Mouse (Mus musculus): ENCODE data around the gene Ppp1r10.

The Ppp1r10 gene

DNA sequence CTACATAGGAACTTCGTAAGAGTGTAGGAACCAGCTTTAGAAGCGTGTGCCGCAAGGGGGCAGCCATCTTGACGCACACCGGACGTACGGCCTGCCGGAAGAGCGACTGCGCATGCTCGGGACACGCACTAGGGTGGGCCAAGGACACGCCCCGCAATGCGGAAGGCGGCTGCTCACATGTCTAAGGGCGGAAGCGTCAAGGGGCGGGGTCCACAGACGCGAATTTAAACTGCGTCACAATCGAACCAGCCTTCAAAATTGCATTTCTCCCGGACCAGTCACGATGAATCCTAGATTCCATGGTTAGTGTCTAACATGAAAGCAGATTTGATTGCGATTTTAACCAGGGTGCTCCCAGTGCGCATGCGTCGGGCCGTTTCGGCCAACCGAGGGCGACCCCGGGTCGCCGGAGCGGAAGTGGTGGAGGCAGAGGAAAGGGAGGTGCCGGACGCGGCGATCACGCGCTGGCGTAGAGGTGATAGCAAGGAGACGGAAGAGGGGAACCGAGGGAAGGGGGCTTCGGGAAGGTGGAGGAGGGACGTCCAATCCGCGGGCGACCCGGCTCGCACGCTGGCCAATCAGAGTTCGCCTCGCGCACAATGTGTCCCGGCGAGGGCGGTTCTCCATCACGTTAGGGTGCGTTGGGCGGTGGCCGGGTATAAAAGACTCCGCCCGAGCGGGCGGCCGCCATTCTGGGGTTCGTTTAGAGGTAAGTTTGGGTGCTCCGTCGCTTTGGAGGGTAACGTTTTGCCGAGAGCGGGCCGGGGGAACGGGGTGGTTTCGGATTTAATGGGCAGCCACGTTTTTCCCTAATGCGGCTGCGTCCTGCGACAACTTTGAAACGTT, at the start of gene Ppp1r10, which contains the start of gene Mrps18b:
Ppp1r10 (plus strand) TSS at position 138 of the 846 bp plus-strand sequence.
Mrps18b (minus strand) TSS at position 93 of the 846 bp plus-strand sequence.
- DNase-seq (ENCODE audit: low spot score), result peak; percentile 98

DNA sequence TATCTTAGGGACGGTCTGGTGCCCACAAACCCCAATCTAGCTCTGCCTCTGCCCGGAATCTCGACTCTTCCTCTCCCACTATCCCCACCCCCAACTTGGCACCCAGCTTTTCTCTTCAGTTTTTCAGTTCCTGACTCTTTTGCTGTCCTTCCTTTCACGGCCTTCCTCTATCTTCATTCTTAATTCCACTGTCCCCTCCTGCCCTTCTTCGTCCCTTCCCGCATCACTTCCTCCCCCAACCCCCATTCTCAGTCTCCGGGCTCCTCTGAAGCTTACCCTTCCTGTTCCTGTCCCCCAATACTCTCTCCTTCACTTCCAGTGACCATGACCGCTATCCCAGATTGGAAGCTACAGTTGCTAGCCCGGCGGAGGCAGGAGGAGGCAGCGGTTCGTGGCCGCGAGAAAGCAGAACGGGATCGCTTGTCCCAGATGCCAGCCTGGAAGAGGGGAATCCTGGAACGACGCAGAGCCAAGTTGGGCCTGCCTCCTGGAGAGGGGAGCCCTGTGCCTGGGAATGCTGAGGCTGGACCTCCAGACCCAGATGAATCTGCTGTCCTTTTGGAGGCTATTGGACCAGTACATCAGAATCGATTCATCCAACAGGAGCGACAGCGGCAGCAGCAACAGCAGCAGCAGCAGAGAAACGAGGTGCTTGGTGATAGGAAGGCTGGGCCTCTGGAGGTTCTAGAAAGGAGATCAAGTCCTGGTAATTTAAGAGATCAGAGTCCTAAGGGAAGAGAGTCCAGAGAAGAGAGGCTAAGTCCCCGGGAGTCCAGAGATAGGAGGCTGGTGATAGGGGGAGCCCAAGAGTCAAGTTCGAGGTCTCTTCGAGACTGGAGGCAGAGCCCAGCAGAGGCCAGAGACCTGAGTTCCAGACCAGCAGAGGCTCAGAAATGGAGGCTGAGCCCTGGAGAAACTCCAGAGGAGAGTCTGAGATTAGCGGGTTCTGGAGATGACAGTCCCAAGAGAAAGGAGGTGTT, 49.0 kb upstream of the Ppp1r10 start:
- no peak for DNase-seq (ENCODE audit: low spot score)

DNA sequence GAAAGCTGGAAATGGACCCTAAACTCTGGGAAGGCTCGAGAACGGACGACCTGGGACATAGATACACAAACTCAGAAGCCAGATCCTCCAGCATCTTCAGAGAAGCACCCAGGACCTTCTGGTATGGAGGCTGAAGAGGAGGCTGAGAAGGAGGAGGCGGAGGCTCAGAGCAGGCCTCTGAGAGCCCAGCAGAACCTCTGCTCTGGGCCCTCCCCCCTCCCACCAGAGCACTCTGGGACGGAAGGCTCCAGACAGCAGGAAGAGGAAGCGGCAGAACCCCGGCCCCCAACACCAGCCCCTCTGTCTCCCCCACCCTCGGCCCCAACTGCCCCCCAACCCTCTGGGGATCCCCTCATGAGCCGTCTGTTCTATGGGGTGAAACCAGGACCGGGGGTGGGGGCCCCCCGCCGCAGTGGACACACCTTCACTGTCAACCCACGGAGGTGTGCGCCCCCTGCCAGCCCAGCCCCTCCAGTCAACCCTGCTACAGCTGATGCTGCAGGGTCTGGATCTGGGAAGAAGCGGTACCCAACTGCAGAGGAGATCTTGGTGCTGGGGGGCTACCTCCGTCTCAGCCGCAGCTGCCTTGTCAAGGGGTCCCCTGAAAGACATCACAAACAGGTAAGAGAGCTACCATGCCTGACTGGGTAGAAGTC, 47.9 kb upstream of the Ppp1r10 start:
- no peak for DNase-seq (ENCODE audit: low spot score)

DNA sequence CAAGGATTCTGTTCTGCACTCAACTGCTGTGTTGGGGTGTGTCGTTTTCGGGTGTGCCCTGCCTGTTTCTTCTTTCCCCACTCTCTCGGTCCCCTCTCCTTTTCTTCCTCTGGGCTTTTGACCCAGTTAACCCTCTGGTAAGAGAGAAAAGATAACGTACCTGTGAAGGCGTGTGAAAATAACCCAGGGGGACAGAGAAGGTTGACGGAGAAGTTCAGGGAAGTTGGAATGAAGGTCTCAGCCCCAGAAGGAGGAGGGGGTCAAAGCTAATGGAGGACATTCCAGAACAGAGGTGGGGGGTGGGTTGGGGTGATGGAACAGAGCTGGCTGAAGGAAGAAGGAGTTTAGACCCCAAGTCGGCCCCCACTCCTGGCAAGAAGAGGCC, 47.3 kb upstream of the Ppp1r10 start:
- no peak for DNase-seq (ENCODE audit: low spot score)

DNA sequence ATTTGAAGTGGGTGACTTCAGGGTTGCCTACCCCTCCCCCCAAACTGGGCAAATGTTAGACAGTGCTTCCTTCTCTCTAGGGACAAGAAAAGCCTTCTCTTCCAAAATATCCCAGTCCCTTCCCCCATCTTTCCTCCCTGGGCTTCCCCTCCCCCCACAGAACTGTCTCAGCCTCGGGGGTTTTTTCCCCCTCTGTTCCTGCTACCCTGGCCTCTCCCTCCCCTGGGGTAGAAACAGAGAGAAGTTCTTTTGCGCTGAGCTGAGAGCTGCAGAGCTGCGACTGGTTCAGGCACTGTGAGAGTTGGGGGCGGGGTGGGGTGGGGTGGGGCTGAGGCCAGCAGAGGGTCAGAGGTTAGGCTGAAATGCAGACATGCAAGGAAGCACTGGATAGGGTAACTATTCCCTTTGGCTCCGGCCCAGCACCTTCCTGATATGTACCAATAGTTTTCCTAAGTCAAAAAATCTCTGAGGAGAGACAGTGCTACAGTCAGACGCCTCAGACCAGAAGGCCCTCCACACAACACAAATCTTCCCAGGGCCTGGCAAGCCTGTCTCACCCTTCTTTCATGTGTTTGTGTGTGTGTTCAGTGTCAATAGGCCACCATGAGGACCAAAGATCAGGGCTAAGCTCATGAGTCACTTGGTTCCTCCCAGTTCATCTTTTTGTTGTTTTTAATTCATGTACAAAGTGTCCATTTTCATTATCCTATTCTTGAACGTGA, 46.7 kb upstream of the Ppp1r10 start:
- no peak for DNase-seq (ENCODE audit: low spot score)

GRCm38 (mm10) chr17:35870151-35870883, 45.9 kb upstream of the Ppp1r10 start:
- no peak for DNase-seq (ENCODE audit: low spot score)

GRCm38 (mm10) chr17:35870884-35871696, 45.1 kb upstream of the Ppp1r10 start:
- DNase-seq (ENCODE audit: low spot score), result no peak

GRCm38 (mm10) chr17:35873774-35874519, 42.3 kb upstream of the Ppp1r10 start:
- peak; percentile 81 for DNase-seq (ENCODE audit: low spot score)

GRCm38 (mm10) chr17:35874721-35875120, 41.5 kb upstream of the Ppp1r10 start:
- no peak for DNase-seq (ENCODE audit: low spot score)

DNA sequence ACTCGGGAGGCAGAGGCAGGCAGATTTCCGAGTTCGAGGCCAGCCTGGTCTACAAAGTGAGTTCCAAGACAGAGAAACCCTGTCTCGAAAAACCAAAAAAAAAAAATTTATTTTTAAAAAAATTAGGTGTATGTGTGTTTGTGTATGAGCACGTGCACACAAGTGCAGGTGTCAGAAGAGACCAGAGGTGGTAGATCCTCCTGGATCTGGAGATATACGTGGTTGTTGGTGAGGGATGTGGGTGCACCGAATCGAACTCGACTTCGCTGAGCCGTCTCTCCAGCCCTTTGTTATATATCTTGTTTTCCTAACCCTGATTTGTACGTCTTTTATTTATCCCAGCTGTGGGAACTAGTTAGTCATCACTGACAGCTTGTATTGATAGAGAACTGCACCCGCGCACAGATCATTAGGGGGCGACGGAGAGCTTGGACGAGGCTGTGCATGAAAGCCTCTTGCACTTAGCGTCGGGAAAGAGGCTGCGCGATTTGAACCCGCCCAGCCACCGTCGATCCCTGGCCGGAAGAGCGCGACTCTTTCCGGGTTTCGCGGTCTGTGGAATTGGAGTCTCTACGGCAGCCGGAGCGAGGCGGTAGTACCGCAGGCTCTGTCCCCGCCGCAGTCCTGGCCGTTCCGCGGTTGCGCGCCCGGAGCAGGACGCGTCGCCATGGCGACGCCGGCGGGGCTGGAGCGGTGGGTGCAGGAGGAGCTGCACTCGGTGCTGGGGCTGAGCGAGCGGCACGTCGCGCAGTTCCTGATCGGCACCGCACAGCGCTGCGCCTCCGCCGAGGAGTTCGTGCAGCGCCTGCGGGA, 36.8 kb upstream of the Ppp1r10 start, which contains the start of gene Dhx16:
Dhx16 (plus strand) TSS at position 575 of the 813 bp plus-strand sequence.
- peak; percentile 94 for DNase-seq (ENCODE audit: low spot score)

GRCm38 (mm10) chr17:35882924-35883323, 33.3 kb upstream of the Ppp1r10 start:
- no peak for DNase-seq (ENCODE audit: low spot score)

DNA sequence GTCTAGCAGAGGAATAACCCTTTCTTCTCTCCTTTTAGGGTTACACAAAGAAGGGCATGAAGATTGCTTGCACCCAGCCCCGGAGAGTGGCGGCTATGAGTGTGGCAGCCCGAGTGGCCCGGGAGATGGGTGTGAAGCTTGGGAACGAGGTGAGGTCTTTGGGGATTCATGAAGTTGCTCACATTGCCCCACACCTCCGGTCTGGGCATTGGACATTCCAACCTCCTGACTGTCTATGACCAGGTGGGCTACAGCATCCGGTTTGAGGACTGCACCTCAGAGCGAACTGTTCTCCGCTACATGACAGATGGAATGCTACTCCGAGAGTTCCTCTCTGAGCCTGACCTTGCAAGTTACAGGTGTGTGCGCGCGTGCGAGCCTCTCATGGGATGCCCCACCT, 32.5 kb upstream of the Ppp1r10 start:
- DNase-seq (ENCODE audit: low spot score), result no peak

GRCm38 (mm10) chr17:35887725-35888124, 28.5 kb upstream of the Ppp1r10 start:
- DNase-seq (ENCODE audit: low spot score), result no peak

- DNase-seq (ENCODE audit: low spot score), result peak; percentile 84
Measured at GRCm38 (mm10) chr17:35896781-35897643, 19.2 kb upstream of the Ppp1r10 start, which contains the start of gene 2310061I04Rik. 2310061I04Rik (minus strand) TSS chr17:35897431.

DNA sequence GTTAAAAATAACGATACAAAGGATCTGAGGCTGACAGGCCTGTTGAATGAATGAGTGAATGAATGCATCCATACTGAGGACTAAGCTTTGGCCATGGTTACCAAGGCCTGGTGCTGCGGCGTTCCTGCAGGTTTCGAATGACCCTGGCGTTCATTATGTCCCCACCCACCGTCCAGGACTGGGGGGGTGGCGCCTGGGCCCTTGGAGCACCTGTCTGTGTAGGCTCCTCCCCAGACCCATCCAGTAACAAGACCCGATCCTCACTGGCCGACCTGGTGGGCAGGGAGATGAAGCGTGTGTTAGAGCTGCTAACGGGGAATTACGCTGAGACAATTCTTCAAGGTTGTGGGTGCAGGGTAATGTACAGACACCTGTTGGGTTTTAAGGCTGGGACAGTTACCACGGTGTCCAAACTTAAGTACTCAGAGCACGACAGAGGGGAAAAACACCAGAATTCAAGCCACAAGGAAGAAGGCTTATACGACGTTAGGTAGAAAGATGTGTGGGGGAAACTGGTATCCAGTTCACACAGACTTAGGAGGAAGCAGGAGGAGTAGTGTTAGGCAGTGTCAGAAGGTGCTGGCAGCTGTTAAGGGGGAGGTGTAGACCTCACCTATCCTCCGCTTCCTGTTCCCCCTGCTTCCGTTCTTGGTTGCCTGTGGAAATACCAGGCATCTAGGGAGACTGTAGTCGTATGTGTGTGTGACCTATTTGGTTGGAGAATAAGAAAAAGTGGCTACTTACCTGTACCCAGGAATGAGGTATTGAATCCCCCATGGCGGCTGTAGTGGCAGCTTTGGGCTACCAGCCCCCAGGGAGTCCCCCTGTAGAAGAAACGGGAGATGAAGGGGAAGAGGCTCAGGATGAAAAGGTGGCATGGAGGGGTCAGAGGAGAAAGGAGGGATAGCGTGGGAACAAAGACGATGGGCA, 18.3 kb upstream of the Ppp1r10 start:
- no peak for DNase-seq (ENCODE audit: low spot score)

DNA sequence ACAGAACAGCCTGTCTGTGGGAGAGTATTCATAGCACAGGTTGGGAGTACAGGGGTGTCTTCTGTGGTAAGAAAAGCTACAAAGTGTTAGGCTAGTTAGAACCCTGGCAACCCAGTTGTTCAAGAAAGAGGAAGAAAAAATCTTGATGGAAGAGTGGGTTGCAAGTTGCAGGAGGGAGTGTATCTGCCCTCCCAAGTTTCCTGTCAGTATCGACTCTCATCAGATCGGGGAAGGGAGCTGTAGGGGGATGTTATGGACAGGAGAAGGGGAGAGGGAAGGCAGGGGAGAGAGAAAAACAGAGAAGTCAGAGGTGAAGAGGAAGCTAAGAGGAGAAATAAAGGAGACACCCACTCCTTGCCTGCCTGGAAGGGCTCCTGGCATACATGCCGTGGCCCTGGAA, 15.6 kb upstream of the Ppp1r10 start:
- no peak for DNase-seq (ENCODE audit: low spot score)

Measured in c-Kit-positive CD71-positive TER-119-positive erythroid progenitor cells, embryonic 14.5 days (primary cell).